Mouse (Mus musculus) liver, postnatal 0 days (tissue): Measurements from ENCODE around the gene Sumo1. TPM values are rescaled to one million over a fixed set of nuclear protein-coding genes. Genes with fewer than 3 reads are reported as not detected.

Source experiments
- ATAC-seq: fragments of 200-750 bp; cut with Nextera tagmentation; 2 replicates; pipeline ENCODE4 v1.8.0; 2017; ENCODE audit warnings: mild to moderate bottlenecking, moderate library complexity
- DNase-seq: peaks from one replicate; pipeline ENCODE4 v3.0.0-alpha.2; 2016
- H3K27ac ChIP-seq: fragments of 300-500 bp; sonication (generic); 2 replicates; pipeline ENCODE4 v1.5.1; 2014; ENCODE audit warnings: antibody characterized with exemption, moderate library complexity, mild to moderate bottlenecking, low read depth
- H3K27me3 ChIP-seq: fragments of 300-500 bp; sonication (generic); 2 replicates; pipeline ENCODE4 v1.6.1; 2014; ENCODE audit warnings: low read length, control low read depth, mixed read lengths; ENCODE audit not compliant: insufficient read depth
- H3K36me3 ChIP-seq: fragments of 300-500 bp; sonication (generic); replicated peaks from 2 replicates; pipeline ENCODE4 v1.6.1; 2014; ENCODE audit warnings: mild to moderate bottlenecking, control low read depth, low read length, moderate library complexity, mixed read lengths; ENCODE audit not compliant: insufficient read depth
- H3K4me1 ChIP-seq: fragments of 300-500 bp; sonication (generic); 2 replicates; pipeline ENCODE4 v1.6.1; 2014; ENCODE audit warnings: antibody characterized with exemption, mild to moderate bottlenecking, control low read depth; ENCODE audit not compliant: insufficient read depth
- H3K4me2 ChIP-seq: fragments of 300-500 bp; sonication (generic); 2 replicates; pipeline ENCODE4 v1.6.1; 2014; ENCODE audit warnings: low read depth, mild to moderate bottlenecking, low read length, moderate library complexity, mixed read lengths
- H3K4me3 ChIP-seq: fragments of 300-500 bp; sonication (generic); 2 replicates; pipeline ENCODE4 v1.5.1; 2014; ENCODE audit warnings: low read depth, low read length
- H3K9ac ChIP-seq: fragments of 300-500 bp; sonication (generic); replicated peaks from 2 replicates; pipeline ENCODE4 v1.6.1; 2014; ENCODE audit warnings: mild to moderate bottlenecking, moderate library complexity
- H3K9me3 ChIP-seq: fragments of 300-500 bp; sonication (generic); 2 replicates; pipeline ENCODE4 v1.6.1; 2016; ENCODE audit warnings: mild to moderate bottlenecking, control low read depth, low read length, mixed read lengths
- CTCF ChIP-seq: sonication (generic); IDR thresholded peaks from 2 replicates; pipeline ENCODE4 v1.5.1; 2016; ENCODE audit warnings: antibody characterized with exemption, low read depth
- EP300 ChIP-seq: IDR thresholded peaks from 2 replicates; pipeline ENCODE4 v1.6.1; 2016; ENCODE audit warnings: antibody characterized with exemption, low read depth, mild to moderate bottlenecking
- WGBS: fragments of 180-500 bp; shearing (Covaris S2); extraction: QIAGEN DNeasy Blood & Tissue Kit; methylation state at CpG from one replicate; pipeline ENCODE4 v1.1.7; 2014; ENCODE audit not compliant: insufficient replicate concordance; 5-methylcytosine and 5-hydroxymethylcytosine counted together
- polyA plus RNA-seq: library from polyadenylated mRNA; unstranded; fragments of >200 nt; fragmentation: Nextera tagmentation; extraction: Ambion mirVana; gene quantifications from 2 replicates; pipeline ENCODE4 v1.2.1, GENCODE M21; 2015

The Sumo1 gene
- polyA plus RNA-seq, 1 experiment from 2014 or later = 97.3 TPM

GRCm38 (mm10) chr1:59570767-59571166, 99.9 kb downstream of the Sumo1 start:
- DNase-seq (no peak), ATAC-seq (no peak)
- Histone ChIP-seq H3K4me3 (no peak overlapping the region), H3K27me3 (no peaks in the 10 kb centered on the region), H3K4me2 (no peak overlapping the region), H3K27ac (no peak overlapping the region), H3K4me1 (no peaks in the 10 kb centered on the region), H3K9ac (no peak overlapping the region), H3K9me3 (no peaks in the 10 kb centered on the region), H3K36me3 (no peaks in the 10 kb centered on the region)
- 58% methylated on average over 4 of the region's 4 CpGs for WGBS
- TF ChIP-seq EP300 = no peak
- TF ChIP-seq CTCF = no peak

GRCm38 (mm10) chr1:59569301-59569700, 101.3 kb downstream of the Sumo1 start:
- Histone ChIP-seq H3K4me3 (no peak overlapping the region), H3K36me3 (no peaks in the 10 kb centered on the region), H3K4me2 (no peak overlapping the region), H3K4me1 (no peaks in the 10 kb centered on the region), H3K27me3 (no peaks in the 10 kb centered on the region), H3K27ac (no peak overlapping the region), H3K9me3 (no peaks in the 10 kb centered on the region), H3K9ac (no peak overlapping the region)
- TF ChIP-seq EP300 (no peak), CTCF (no peak)
- WGBS = 62% methylated on average over 5 of the region's 5 CpGs
- no peak for ATAC-seq
- DNase-seq = no peak

DNA sequence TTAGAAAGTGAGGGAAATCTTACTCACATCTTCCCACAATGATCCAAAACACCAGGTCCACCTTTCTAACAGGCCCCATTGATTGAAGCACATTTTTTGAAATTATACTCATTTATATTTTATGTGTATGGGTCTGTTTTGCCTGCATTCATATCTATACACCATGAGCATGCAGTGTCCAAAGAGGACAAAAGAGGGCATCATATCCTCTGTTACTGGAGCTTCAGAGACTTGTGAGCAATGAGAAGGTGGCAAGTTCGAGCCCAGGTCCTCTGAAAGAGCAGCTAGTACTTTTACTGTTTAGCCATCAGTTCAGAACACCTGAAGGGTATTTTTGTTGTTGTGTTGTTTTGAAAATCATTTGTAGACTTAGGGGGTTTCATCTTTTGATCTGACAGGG, 102.4 kb downstream of the Sumo1 start:
- Histone ChIP-seq H3K27ac (no peak overlapping the region), H3K4me3 (no peak overlapping the region), H3K9ac (no peak overlapping the region), H3K27me3 (no peaks in the 10 kb centered on the region), H3K36me3 (no peaks in the 10 kb centered on the region), H3K4me1 (no peaks in the 10 kb centered on the region), H3K9me3 (no peaks in the 10 kb centered on the region), H3K4me2 (no peak overlapping the region)
- WGBS = 74% methylated on average over 1 of the region's 1 CpGs
- DNase-seq (no peak), ATAC-seq (no peak)
- TF ChIP-seq CTCF (no peak), EP300 (no peak)

DNA sequence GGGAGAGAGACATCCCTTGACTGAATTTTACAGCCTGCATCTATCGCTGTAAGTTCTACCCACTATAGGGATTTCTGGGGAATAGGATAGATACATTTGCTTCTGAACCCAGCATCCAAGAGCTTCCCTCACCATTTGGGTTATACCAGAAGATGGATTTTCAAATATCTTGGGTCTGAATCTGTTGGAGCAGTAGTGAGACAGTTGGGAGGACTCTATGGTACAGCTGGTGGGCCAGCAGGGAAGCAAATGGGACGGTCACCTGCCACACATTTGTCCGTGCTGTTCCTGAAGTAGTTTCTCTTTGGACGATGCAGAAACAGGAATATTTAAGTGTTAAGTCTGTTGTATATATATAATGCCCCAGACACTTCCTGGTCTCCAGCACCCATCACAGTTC, 103.1 kb downstream of the Sumo1 start:
- 75% methylated on average over 4 of the region's 4 CpGs for WGBS
- Histone ChIP-seq H3K27me3 (no peaks in the 10 kb centered on the region), H3K4me3 (no peak overlapping the region), H3K4me1 (no peaks in the 10 kb centered on the region), H3K27ac (no peak overlapping the region), H3K4me2 (no peak overlapping the region), H3K9ac (no peak overlapping the region), H3K9me3 (no peaks in the 10 kb centered on the region), H3K36me3 (no peaks in the 10 kb centered on the region)
- ATAC-seq (no peak), DNase-seq (no peak)
- no peak for TF ChIP-seq EP300
- no peak for TF ChIP-seq CTCF

- ATAC-seq (no peak), DNase-seq (no peak)
- H3K27ac ChIP-seq = no peak overlapping the region
- TF ChIP-seq CTCF = no peak
- TF ChIP-seq EP300 = no peak
- H3K9me3 ChIP-seq = no peaks in the 10 kb centered on the region
- no peak overlapping the region for H3K4me2 ChIP-seq
- no peak overlapping the region for H3K9ac ChIP-seq
- 74% methylated on average over 6 of the region's 6 CpGs for WGBS
- no peaks in the 10 kb centered on the region for H3K36me3 ChIP-seq
- H3K4me3 ChIP-seq = no peak overlapping the region
- no peaks in the 10 kb centered on the region for H3K4me1 ChIP-seq
- no peaks in the 10 kb centered on the region for H3K27me3 ChIP-seq
Observed at GRCm38 (mm10) chr1:59566926-59567325, 103.7 kb downstream of the Sumo1 start.

- WGBS = 74% methylated on average over 7 of the region's 7 CpGs
- no peak for ATAC-seq
- no peak overlapping the region for H3K4me2 ChIP-seq
Observed at GRCm38 (mm10) chr1:59566281-59566680, 104.4 kb downstream of the Sumo1 start.

DNA sequence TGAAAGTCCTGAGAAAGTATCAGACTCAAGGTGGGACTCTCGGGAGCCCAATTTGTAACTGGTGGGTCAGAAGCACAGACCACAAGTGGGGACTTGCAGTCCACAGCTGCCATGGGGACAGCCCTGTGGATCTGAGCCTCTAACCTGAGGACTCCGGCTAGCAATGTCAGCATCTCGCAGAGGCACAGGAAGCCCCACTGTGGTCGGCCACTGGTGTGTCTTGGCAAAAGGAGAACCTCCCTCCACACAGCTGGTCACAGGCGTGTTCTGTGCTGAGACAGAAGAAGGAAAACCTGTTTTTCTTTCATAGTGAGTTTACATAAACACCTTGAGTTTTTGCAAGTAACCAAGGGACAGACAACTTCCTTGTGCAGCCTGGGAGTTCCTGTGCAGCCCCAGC, 104.8 kb downstream of the Sumo1 start:
- H3K4me1 ChIP-seq = no peaks in the 10 kb centered on the region
- TF ChIP-seq EP300 (no peak), CTCF (no peak)
- H3K9ac ChIP-seq = no peak overlapping the region
- no peaks in the 10 kb centered on the region for H3K9me3 ChIP-seq
- H3K36me3 ChIP-seq = no peaks in the 10 kb centered on the region
- DNase-seq = no peak
- no peak for ATAC-seq
- 46% methylated on average over 5 of the region's 5 CpGs for WGBS
- no peaks in the 10 kb centered on the region for H3K27me3 ChIP-seq
- no peak overlapping the region for H3K27ac ChIP-seq
- no peak overlapping the region for H3K4me2 ChIP-seq
- no peak overlapping the region for H3K4me3 ChIP-seq

More at GRCm38 (mm10) chr1:59566281-59566680, 104.4 kb downstream of the Sumo1 start:
- no peaks in the 10 kb centered on the region for H3K4me1 ChIP-seq
- no peaks in the 10 kb centered on the region for H3K36me3 ChIP-seq
- no peaks in the 10 kb centered on the region for H3K9me3 ChIP-seq
- H3K27me3 ChIP-seq = no peaks in the 10 kb centered on the region
- TF ChIP-seq CTCF (no peak), EP300 (no peak)
- no peak for DNase-seq
- no peak overlapping the region for H3K27ac ChIP-seq
- no peak overlapping the region for H3K4me3 ChIP-seq
- H3K9ac ChIP-seq = no peak overlapping the region
